Mouse (Mus musculus) stomach, postnatal 0 days (tissue): ENCODE data around the gene Abcb8. TPM values are rescaled to one million over a fixed set of nuclear protein-coding genes. Genes with fewer than 3 reads are reported as not detected.

ENCODE experiments used
- ATAC-seq: fragments of 200-750 bp; cut with Nextera tagmentation; 2 replicates; pipeline ENCODE4 v1.8.0; 2017; ENCODE audit not compliant: low FRiP score, low TSS enrichment
- DNase-seq: peaks from one replicate; pipeline ENCODE4 v3.0.0-alpha.2; 2016; ENCODE audit warnings: low spot score
- H3K27ac ChIP-seq: fragments of 300-500 bp; sonication (generic); replicated peaks from 2 replicates; pipeline ENCODE4 v1.5.1; 2014; ENCODE audit warnings: mild to moderate bottlenecking, control low read depth
- H3K27me3 ChIP-seq: fragments of 300-500 bp; sonication (generic); 2 replicates; pipeline ENCODE4 v1.6.1; 2014; ENCODE audit warnings: low read length; ENCODE audit not compliant: control insufficient read depth, insufficient read depth
- H3K36me3 ChIP-seq: fragments of 300-500 bp; sonication (generic); 2 replicates; pipeline ENCODE4 v1.6.1; 2014; ENCODE audit warnings: low read length, mixed read lengths; ENCODE audit not compliant: control insufficient read depth, insufficient read depth
- H3K4me1 ChIP-seq: fragments of 300-500 bp; sonication (generic); replicated peaks from 2 replicates; pipeline ENCODE4 v1.6.1; 2014; ENCODE audit warnings: antibody characterized with exemption; ENCODE audit not compliant: control insufficient read depth, insufficient read depth
- H3K4me2 ChIP-seq: fragments of 300-500 bp; sonication (generic); replicated peaks from 2 replicates; pipeline ENCODE4 v1.6.1; 2014; ENCODE audit warnings: low read depth, mild to moderate bottlenecking, control low read depth, moderate library complexity
- H3K4me3 ChIP-seq: fragments of 300-500 bp; sonication (generic); 2 replicates; pipeline ENCODE4 v1.5.1; 2014; ENCODE audit warnings: low read depth, low read length, control low read depth
- H3K9ac ChIP-seq: fragments of 300-500 bp; sonication (generic); 2 replicates; pipeline ENCODE4 v1.6.1; 2014; ENCODE audit warnings: mild to moderate bottlenecking, low read length, control low read depth, mixed read lengths
- H3K9me3 ChIP-seq: fragments of 300-500 bp; sonication (generic); 2 replicates; pipeline ENCODE4 v1.6.1; 2016; ENCODE audit warnings: low read length; ENCODE audit not compliant: control insufficient read depth
- CTCF ChIP-seq: IDR thresholded peaks from 2 replicates; pipeline ENCODE4 v1.5.1; 2016; ENCODE audit warnings: antibody characterized with exemption, low read depth, mild to moderate bottlenecking, moderate library complexity
- EP300 ChIP-seq: optimal IDR thresholded peaks from 2 replicates; pipeline ENCODE3; 2016; ENCODE audit warnings: antibody characterized with exemption
- WGBS: fragments of 180-500 bp; shearing (Covaris S2); extraction: QIAGEN DNeasy Blood & Tissue Kit; methylation state at CpG from one replicate; pipeline ENCODE4 v1.1.7; 2014; 5-methylcytosine and 5-hydroxymethylcytosine counted together
- polyA plus RNA-seq: library from polyadenylated mRNA; unstranded; fragments of >200 nt; fragmentation: Nextera tagmentation; extraction: Ambion mirVana; gene quantifications from 2 replicates; pipeline ENCODE4 v1.2.1, GENCODE M21; 2015

Gene Abcb8
- polyA plus RNA-seq, 1 experiment from 2014 or later = 29.3 TPM

DNA sequence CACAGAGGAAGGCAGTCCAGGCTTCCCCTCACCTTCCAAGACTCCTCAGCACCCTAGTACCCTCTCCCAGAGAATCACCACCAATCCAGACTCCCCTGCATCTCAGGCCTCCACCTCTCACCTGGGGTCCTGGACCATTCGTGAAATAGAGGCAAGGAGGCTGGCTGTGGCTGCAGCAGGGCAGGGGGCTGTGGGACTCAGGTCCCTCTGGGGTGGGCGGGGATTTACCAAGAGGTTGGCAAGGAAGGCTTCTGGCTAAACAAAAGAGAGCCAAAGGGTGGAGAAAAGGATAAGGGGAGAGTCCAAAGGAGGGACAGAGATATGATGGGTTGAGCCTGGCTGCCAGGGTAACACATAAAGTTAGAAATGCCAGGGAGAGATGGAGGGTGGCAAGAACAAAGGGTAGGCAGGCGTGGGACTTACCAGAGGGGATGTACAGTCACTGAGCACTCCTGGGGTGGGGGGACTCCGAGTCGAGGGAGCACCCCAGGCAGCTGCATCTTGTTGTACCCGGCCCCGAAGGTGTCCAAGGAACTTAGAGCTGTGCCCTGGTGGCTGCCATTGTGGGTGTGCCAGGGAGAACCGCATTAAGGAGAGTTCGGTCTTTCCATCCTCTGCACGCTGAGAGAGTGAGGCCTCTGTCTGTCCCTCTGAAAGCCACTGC is 7.4 kb upstream of the Abcb8 start:
- Histone ChIP-seq H3K36me3 (no peaks in the 10 kb centered on the region), H3K27ac (no peak overlapping the region), H3K4me3 (no peak overlapping the region), H3K4me2 (no peak overlapping the region), H3K27me3 (no peaks in the 10 kb centered on the region; the same call in 1 of the 2 replicates), H3K9me3 (no peaks in the 10 kb centered on the region), H3K4me1 (0 out of 2 replicates have a peak, but pooled peaks cover 5% of the 10 kb centered on the region), H3K9ac (no peak overlapping the region)
- DNase-seq (no peak), ATAC-seq (no peak)
- WGBS = 88% methylated on average over 10 of the region's 10 CpGs
- TF ChIP-seq EP300 (no peak), CTCF (no peak)

DNA sequence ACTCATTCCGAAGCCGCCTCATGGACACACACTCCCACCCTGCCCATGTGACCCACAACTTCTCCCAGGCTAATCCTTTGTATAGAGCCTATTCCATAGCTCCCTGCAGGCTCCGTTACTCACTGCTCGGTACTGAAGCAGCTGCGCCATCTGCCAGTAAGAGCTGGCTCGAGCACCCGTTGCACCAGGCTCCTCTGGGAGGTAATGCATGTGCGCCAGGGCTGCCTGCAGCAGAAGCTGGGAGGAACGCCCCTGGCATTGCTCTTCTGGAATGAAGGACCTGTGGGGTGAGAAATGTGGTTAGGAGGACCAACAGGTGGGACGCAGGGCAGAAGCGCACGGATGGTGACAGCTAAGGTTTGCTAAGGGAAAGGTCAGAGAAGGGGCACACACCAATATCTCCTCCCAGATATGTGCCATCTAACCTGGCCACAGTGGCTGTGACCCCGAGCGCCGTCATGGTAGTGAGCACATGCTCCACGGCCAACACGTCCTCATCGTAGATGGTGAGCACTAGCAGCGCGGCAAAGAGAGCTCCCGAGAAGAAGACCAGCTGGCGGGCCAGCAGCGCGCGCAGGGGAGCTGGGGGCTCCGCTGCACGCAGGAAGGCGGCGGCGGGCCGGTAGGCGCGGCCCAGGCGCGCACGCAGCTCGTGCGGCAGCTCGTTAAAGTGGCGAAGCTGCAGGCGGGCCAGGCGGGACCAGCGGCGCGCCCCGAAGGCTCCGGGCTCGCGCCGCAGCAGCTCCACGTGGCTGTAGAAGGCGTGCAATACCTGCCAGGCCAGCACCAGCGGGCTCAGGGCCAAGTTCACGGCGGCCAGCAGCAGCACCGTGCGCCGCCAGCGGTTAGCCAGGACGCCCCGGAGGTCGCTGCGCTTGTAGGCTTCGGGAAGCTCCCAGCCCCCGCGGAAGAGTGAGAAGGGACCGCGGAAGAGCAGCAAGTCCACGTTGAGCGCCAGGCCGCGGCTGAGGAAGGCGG is 5.9 kb upstream of the Abcb8 start:
- H3K27ac ChIP-seq = peak overlapping the region; percentile 30
- 0 out of 2 replicates have a peak, but pooled peaks cover 5% of the 10 kb centered on the region for H3K4me1 ChIP-seq
- peak overlapping the region; percentile 57 for H3K9ac ChIP-seq
- peak overlapping the region; percentile 42 for H3K4me3 ChIP-seq
- no peaks in the 10 kb centered on the region for H3K36me3 ChIP-seq
- TF ChIP-seq CTCF (peak; percentile 56), EP300 (no peak)
- peak; percentile 81 for DNase-seq
- peak; percentile 40; the same call in 1 of the 2 replicates for ATAC-seq
- no peaks in the 10 kb centered on the region; the same call in 1 of the 2 replicates for H3K27me3 ChIP-seq
- peak overlapping the region; percentile 91 for H3K4me2 ChIP-seq
- WGBS = under 1% methylated on average over 57 of the region's 73 CpGs
- H3K9me3 ChIP-seq = no peaks in the 10 kb centered on the region

DNA sequence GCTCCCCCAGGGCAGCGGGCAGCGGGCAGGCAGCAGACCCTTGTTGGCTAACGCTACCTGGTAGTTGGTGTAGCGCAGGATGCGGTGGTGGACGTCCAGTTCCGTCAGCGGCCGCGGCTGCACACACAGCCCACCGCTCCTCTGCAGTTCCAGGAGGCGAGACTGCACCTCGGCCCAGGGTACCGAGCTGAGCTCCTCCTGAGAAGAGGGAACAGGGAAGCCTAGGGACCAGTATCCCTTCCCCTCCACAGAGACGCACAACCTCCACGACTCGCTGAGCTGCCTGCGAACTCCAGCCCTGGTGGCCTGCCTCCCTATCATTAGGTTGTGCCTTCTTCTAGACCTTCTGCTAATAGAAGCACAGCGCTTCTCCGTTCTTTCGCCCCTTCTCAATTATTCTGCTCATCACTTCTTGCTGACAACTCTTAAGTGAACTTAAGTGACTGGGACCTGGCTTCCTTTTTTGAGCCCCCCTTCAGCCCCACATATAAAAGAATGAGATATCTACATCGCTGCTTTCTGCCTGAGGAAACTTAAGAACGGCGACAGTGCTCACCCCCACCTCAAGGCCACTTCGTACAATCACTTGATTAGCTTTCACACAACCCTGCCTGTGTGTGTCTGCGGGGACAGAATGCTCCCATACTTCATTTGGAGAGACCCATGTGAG is 5.1 kb upstream of the Abcb8 start:
- Histone ChIP-seq H3K9me3 (no peaks in the 10 kb centered on the region), H3K4me1 (0 out of 2 replicates have a peak, but pooled peaks cover 5% of the 10 kb centered on the region), H3K9ac (peak overlapping the region; percentile 57; the same call in 1 of the 2 replicates), H3K27me3 (no peaks in the 10 kb centered on the region; the same call in 1 of the 2 replicates), H3K27ac (peak overlapping the region; percentile 30; the same call in 1 of the 2 replicates), H3K36me3 (no peaks in the 10 kb centered on the region), H3K4me2 (peak overlapping the region; percentile 91), H3K4me3 (peak overlapping the region; percentile 42)
- no peak for TF ChIP-seq EP300
- TF ChIP-seq CTCF = no peak
- ATAC-seq (no peak), DNase-seq (no peak)
- 27% methylated on average over 26 of the region's 26 CpGs for WGBS

DNA sequence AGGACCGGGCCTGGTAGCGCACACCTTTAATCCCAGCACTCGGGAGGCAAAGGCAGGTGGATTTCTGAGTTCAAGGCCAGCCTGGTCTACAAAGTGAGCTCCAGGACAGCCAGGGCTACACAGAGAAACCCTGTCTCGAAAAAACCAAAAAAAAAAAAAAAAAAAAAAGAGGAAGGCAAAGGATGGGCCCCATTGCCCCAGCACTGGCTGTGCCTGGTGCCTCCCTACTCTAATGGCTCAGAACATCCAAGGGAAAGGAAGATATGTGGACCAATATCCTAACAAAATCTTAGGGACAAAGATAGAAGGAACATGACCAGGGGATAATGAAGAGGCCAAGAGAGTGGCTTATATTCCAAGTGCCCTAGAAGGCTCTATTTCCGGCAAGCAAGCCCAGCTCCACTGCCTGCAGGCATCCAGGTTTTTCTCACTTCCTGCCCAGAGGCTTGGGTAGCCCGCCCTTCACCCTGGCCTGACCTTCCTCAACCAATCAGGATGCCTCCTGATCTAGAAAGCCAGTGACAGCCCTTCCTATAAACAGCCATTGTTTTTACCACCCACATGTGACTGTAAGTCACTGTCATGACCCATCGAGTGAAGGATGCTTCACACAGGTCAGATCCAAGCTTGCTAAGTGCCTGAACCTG is 4.3 kb upstream of the Abcb8 start:
- TF ChIP-seq EP300 (no peak), CTCF (no peak)
- Histone ChIP-seq H3K27ac (no peak overlapping the region), H3K9ac (no peak overlapping the region), H3K4me2 (no peak overlapping the region), H3K36me3 (no peaks in the 10 kb centered on the region), H3K4me1 (0 out of 2 replicates have a peak, but pooled peaks cover 3% of the 10 kb centered on the region), H3K9me3 (no peaks in the 10 kb centered on the region), H3K4me3 (no peak overlapping the region), H3K27me3 (no peaks in the 10 kb centered on the region; the same call in 1 of the 2 replicates)
- ATAC-seq = no peak
- 69% methylated on average over 6 of the region's 7 CpGs for WGBS
- no peak for DNase-seq

DNA sequence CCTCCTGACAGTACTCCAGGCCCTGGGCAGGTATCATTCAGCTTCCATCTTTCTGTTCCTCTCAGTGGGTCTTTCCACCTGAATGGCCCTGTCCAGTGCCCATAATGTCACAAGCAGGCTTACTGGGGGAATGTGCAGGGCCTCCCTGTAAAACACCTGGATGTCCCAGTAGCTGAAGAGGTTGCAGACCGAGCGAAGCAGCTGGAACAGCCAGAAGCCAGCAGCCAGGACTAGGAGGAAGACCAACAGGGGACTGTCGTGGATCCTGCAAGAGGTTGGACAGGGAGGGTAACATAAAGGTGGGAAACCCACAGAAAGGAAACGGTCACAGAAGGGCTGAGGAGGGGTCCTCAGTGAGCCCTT is 3.8 kb upstream of the Abcb8 start:
- DNase-seq (no peak), ATAC-seq (no peak)
- H3K27me3 ChIP-seq = no peaks in the 10 kb centered on the region; the same call in 1 of the 2 replicates
- no peak overlapping the region for H3K4me2 ChIP-seq
- WGBS = 81% methylated on average over 4 of the region's 4 CpGs
- H3K9me3 ChIP-seq = no peaks in the 10 kb centered on the region
- H3K36me3 ChIP-seq = no peaks in the 10 kb centered on the region
- H3K27ac ChIP-seq = no peak overlapping the region
- H3K4me1 ChIP-seq = 0 out of 2 replicates have a peak, but pooled peaks cover 3% of the 10 kb centered on the region
- H3K4me3 ChIP-seq = no peak overlapping the region
- no peak overlapping the region for H3K9ac ChIP-seq
- no peak for TF ChIP-seq CTCF
- TF ChIP-seq EP300 = no peak
